Mouse (Mus musculus) cerebellum, adult 11-12 months (tissue): ENCODE measurements around the gene Shank2.
A peak's percentile ranks its signal among the peaks of the same experiment; 100 is the strongest.

Experiments used
- DNase-seq: peaks from one replicate; pipeline ENCODE4 v3.0.0; 2022

The Shank2 gene

DNA sequence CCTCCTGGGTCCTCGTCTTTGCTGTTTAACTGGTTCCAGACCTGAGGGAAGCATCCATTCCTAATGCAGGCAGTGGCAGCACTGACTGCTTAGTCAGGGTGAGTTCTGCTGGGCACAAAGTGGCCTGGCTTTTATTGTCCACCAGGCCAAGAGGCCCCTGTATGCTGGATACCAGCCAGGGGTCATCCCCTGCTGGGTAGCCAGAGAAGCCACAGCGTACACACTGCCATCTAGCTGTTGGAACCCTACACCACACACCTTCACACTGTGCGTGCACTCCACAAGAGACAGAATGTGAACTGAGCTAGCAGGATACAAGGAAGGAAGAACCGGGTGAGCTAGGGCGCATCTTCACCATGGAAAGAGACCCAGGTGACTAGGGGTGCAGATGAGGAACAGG, 233.1 kb downstream of the Shank2 start:
- no peak for DNase-seq

DNA sequence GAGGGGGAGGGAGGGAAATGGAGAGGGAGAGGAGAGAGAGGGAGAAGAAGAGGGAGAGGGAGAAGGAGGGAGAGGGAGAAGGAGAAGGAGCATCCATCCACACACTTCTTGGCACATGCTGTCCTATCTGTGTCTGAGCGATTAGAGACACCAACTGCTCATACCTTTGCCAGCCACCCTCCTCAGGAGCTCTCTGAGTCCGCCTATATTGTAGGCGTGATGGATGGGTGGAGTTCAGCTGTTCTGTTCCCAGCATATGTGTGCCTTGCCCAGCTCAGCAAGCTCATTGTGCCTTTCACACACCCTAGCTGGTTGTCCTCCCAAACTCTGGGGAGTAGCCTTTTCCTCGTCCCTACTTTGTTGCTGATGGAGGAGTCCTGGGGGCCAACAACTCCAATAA, 233.8 kb downstream of the Shank2 start:
- DNase-seq: no peak

DNA sequence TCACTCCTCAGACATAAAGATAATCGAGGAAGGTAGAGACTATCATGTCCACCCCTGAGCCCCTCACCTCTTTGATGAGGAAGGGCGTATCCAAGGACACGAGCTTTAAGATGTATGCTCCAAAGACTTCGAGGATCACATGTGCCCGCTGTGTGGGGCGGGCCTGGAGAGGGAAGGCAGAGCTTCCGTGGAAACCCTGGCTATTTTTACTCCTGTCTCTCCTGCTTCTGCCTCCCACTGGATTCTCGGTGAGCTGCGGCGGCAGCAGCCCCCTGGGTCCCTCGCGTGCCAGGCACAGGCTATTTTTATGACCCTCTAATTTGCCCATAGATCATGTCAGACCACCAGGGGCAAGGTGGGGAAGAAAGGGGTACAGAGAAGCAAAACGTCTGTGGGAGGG, 235.1 kb downstream of the Shank2 start:
- no peak for DNase-seq

DNA sequence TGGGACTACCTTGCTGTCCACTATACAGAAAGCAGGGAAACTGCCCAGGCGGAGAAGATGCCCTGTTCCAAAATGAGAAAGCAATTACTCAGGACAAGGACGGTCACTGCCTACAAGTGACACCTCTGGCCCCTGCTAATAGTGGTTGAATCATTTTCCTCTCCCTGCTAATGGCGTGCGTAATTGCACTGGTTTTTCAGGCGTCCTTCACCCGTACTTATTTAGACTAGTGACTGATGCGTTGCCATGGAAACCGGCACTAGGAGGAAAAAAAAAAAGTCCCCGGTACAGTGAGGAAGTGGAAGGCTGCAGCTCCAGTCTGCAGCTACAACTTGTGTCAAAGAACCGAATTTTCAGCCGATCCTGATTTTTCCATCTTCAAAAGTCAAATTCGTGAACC, 236.7 kb downstream of the Shank2 start:
- DNase-seq: no peak

DNA sequence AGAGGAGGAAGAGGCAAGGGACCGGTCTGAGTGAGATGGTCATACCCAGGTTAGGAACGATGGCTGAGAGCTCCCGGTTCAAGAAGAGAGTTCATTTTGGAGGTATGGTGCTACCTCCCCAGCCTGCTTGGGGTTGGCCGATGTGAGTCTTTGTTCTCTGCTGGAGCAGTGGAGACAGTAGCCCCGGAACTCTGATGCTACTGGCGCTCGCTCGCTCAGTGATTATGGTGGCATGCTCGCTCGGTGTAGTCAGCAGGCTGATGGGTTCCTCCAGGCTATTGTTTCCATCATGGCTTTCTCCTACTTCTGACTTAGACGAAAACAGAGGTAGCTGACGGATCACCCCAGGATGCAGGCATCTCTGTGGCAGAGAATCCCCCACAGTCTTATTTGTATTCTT, 237.3 kb downstream of the Shank2 start:
- no peak for DNase-seq

DNA sequence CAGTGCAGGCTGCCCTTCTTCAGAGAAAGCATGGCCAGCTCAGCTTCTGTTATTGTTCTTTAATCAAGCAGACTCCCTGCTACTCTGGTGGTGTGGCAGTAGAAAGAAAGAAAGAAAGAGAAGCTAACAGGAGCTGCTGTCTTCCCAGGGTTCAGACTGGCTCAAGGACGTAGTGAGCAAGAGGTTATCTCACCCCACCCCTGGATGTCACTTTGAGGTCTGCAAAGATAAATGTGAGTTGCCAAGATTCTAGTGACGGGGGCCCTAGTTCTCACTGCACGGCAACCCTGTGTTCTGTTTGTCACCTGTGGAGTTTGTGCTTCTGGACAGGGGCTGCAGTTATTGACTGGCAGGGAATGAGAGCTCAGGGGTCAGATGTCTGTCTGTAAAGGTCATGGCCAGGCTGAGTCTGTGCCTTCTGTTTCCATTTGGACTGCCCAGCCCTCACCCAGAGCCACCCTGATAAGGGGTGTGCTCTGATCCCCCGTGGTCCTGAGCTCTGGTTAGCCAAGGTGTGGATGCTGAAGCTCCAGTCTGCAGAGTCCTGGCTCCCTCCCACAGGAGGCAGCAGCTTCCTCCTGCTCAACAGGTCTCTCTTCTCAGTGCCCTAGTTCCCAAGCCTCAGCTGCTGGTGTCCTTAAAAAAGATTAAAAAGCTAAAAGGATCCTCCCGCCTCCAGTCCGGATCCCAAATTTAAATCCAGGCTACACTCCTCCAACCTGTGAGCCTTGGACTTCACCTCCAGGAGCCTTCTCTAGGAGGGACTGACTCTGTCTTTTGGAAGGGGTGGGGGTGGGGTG, 238.0 kb downstream of the Shank2 start:
- DNase-seq: no peak

DNA sequence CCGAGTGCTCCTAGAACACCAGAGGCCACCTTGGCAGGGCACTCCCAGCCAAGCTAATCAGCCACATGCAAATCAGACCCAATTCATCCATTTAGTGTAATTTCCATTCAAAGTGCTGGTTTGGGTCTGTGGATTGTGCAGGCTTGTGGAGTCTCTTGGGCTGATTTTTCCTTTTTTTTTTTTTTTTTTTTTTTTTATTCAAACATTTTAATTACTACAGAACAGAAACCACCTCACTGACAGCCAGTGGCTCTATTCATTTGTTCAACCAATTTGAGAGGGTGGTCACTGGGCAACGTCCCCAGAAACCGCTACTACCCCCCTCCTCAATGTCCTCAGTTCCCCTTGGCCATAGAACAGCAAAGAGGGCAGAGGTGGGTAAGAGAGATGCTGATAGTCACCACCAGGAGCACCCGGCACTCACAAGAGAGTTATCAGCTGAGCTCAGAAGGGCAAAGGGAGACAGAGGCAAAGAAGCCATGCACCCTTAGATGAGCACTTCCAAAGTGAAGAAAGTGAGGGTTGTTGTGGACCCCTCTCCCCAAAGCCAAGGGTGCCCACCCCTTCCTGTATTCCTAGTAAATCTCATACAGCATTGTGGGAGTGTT, 239.1 kb downstream of the Shank2 start:
- no peak for DNase-seq

DNA sequence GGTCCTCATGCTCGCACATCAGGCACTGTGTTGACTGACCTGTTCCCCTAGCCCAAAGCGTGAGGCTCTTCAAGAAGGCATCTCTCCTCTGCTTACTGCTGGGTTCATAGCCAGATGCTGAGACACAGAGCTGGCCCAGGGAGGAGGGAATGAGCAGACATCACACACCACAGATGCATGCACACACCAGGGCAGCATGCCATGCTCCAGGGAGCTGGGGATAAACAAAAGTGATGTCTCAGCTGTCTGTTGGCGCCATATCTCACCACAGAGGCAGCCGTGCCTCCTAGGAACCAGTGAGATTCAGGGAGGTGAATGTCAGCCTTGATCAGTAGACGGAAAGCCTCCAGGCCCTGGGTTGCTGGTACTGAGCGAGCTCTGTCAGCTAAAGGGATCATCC, 242.5 kb downstream of the Shank2 start:
- DNase-seq: no peak

DNA sequence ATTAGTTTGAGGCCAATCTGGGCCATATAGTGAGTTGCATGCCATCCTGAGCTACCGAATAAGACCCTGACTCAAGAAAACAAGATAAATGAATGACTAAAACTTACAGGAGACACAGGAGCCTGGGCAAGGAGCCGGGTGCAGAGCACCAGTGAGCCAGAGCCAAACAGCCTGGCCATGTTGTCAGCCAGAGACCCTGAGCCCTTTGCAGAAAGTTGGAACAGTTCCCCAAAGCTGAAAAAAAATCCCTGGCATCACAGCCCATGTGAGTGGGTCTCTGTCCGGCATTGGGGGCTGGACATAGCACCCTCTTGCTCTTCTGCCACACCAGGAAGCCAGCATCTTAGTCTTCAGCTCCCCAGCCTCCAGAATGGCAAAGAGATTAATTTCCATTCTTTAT, 244.5 kb downstream of the Shank2 start:
- no peak for DNase-seq

DNA sequence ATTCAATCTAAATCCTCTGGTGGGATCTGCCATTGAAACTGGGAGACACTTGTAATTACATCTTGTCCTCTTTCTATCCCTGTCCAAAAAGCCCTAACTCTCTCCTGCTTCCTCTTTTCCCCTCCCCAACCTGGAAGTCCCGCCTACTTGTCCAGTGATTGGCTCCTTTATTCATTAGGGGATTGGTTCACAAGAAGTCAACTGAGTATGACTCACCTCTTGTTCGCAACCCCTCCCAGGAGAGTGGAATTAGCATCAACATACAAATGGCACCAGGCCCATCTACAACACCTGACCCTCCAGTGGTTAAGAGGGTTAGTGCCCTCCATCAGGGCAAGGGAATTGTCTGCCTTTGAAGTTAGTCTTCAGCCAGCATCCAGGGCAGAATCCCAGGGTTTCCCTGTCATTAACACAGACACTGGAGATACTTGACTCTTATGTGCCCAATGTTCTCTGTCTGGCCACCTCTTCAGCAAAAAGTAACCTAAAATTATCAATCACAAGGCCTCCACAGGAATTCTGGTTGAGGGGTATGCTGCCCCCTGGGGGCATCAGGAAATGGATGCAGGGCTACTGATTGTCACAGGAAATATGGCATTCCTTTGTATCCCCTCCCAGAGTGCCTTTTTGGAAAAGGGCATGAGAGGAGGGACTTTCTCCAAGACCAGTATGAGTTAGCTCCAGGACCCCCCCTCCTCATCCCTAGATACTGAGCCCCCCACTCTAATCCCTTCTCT, 247.1 kb downstream of the Shank2 start:
- no peak for DNase-seq

DNA sequence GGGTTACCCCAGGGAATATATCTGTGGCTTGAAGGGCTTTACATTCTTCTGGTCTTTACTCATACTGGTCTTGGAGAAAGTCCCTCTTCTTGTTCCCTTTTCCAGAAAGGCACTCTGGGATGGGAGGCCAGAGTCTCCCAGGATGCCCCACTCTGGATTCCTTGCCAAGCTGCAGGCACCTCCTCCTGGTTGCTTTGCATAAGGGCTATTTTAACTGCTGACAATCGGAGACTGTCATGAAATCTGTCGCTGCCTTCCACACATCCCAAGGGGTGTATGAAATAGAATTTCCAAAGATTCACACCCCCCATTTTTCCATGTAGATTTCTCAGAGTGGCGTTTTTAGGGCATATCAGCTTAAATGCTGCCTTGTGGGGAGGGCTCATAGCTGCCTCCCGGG, 249.1 kb downstream of the Shank2 start:
- no peak for DNase-seq

DNA sequence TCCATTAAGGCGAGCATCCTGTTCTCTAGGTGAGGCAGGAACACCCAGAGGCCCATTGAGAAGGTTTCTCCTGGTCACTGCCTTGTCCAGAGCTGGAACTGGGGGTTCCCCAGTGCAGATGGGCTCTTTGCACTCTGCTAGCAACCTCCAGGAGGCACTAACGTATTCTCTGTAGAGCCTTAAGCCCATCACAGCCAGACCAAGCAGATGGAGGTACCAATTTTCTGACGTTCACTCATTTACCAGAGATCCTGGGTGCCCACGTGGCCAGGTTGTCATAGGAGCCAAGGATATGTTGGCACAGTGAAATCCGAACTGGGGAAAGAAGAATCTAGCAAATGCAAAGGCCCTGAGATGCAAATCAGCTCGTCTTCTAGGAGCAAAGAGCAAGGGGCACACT, 249.5 kb downstream of the Shank2 start:
- no peak for DNase-seq

DNA sequence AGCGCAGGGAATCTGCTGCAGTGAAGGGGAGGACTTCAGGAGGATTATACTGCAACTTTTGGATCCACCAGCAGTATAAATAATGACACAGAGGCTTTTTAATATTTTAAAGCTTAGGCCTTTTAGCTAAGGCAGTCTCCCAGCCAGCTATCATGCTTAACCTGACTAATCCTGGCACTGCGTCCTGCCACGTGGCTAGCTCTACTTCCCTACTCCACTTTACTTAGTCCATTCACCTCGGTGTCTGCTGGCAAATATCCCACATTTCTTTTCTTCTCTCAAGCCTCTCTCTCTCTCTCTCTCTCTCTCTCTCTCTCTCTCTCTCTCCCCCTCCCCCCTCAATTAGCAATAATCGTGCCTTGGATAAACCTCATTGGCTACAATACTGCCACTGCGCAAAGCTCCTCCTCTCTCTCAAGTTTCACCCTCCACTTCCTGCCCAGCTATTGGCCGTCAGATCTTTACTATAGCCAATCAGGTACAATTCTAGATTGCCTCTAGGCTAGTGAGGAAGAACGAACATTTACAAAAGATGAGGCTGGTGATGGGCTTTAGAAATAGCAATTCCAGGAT, 253.0 kb downstream of the Shank2 start:
- no peak for DNase-seq

DNA sequence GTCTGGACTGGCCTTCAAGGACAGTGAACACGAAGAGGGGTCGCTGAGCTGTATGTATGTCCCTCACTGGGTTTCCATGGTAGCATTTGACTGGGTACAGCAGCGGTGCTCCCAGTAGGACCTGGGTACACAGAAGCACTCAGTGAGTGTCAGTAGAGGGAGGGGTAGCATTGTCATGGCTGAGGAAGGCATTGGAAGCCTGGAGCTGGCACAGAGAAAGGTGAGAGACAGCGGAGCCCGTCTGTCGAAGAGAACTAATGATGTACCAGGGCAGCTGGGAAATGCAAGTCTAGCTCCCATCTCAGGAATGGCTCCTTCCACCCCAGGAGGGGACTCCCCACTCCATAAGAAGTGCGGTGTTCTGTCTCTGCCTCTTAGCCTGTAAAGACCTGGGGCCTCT, 256.1 kb downstream of the Shank2 start:
- no peak for DNase-seq

DNA sequence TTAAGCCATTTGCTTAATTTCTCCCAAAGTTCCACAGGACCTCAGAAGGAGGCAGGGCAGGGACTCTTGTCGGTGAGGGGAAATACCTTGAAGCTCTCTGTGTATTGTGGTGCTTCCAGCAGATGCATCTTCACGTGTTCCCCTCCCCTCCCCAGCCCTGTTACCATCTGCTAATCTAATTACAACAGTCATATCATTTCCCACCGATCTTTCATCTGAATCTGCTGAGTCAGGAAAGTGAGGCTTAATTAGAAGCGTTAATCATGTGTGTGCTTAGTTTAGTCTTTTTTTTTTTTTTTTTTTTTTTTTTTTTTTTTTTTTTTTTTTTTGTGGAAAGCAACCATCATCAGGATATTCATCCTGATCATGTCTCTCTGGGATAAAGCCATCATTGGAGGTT, 256.6 kb downstream of the Shank2 start:
- no peak for DNase-seq

DNA sequence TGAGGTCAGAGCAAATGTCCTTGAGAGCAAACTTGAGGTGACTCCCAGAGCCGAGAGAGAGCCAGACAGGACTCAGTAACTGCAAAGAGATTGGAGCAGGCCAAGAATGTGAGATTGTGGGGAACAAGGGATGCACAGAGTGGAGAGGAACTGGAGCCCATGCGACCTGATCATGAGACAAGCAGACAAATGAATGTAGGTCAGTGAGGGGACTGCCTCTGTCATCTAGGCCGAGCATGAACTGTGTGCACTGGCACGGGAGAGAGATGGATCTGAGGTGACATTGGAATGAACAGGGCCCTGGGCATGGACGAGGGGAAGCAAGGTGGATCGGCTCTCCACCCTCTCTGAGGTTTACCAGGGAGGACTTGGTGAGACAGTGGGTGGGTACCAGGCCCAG, 260.9 kb downstream of the Shank2 start:
- DNase-seq: no peak

DNA sequence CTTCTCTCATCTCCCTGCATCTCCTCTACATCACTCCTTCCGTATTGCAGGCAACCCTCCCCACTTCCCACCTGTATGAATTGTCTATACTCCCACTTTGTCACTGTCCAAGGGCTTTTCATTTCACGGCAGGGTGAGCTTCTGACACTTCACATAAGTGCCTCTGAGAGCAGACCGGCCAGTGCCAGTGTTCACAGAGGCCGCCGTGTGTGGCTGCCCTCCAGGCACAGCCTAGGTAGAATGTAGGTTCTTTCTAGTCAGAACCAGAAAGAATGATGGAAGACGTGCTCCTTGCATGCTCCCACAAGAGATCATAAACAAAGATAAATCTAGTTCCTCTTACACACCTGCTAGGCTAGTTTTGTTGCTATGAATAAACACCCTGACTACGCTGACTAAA, 265.0 kb downstream of the Shank2 start:
- DNase-seq: no peak

DNA sequence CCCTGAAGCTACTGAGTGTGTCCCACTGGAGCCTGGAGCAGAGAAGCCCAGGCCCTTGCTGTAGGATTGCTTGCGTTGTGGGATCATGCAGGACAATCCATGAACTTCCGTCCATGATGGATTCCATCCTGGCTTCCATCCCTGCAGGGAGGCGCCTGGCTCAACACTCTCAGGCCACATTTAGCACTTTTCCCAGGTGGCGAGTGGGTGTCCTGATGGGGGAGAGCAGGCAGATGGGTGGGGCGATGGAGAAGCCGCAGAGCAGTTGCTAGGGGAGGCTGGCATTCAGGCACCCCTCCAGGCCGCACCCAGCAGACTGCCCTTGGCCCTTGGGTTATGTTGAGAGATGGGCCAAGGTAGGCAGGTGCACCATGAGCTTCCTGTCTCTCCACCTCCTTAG, 266.6 kb downstream of the Shank2 start:
- no peak for DNase-seq

DNA sequence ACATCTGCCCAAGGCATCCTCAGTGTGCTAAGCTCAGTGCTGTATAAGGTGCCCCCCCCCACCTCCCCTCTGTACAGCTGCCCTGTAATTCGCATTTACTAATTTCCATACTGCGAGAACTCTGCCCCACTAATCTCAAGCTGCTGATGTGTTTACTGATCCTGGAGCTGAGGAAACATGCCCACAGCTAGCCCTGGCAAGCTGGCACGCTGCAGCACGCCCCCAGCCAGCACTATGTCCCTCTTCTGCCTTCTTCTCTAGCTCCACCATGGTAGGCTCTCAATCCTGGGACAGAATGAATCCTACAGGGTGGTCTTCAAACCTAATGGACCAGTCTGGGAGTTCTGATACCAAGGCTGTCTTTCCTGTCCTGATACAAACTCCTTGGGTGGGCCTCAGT, 267.1 kb downstream of the Shank2 start:
- no peak for DNase-seq

DNA sequence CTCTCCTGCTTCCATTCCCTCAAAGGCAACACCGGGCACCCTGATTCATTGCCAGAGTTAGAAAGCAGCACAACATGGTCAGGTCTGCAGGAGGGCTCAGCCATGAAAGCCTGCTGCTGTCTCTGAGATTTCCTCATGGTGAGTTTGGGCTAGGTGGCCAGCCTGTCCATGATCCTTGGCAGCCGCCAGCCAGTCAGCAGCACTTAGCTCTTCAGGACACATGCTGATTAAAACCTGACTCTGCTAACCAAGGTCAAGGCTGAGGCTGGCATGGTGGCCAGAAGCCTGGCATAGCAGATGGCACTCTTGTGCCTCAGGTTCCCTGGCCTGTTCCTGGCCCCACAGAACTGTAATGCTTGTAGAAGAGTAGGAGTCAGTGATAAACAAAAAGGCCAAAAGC, 269.3 kb downstream of the Shank2 start:
- DNase-seq: peak; percentile 91

DNA sequence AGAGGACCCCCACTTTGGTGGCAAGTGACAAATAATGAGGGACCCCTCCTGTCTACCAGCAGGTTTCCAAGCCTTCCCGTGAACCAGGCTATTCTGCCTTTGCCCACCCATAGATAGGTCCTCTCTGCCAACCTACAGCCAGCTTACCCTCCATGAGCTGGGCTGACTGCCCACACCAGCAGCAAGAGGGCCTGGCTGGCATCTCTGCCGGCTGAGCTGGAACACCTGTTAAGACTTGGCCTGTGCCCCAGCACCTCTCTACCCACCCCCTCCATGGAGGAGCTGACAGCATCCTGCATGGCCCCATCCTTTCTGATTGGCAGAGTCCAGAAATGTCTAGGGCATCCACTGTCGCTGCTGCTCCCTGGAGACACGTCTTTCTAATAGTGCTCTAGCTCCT, 277.0 kb downstream of the Shank2 start:
- peak; percentile 54 for DNase-seq

DNA sequence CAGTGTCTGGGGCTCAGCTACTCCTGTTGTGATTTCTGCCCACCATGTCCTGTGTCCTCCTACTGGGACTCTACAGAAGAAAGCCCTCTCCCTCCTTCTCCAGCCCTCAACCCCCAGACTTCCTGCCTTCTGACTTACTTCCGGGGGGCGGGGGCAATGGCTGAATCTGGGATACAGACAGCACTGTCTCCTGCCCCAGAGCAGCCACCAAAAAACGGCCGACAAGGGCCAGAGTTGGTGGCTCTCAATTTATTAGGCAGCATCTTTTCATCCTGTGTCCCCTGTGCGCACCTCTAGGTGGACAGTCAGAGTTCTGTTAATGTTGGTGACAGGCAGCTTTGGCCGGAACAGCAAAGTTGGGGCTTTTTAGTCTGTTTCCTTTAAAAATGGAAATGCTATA, 282.0 kb downstream of the Shank2 start:
- DNase-seq: no peak

DNA sequence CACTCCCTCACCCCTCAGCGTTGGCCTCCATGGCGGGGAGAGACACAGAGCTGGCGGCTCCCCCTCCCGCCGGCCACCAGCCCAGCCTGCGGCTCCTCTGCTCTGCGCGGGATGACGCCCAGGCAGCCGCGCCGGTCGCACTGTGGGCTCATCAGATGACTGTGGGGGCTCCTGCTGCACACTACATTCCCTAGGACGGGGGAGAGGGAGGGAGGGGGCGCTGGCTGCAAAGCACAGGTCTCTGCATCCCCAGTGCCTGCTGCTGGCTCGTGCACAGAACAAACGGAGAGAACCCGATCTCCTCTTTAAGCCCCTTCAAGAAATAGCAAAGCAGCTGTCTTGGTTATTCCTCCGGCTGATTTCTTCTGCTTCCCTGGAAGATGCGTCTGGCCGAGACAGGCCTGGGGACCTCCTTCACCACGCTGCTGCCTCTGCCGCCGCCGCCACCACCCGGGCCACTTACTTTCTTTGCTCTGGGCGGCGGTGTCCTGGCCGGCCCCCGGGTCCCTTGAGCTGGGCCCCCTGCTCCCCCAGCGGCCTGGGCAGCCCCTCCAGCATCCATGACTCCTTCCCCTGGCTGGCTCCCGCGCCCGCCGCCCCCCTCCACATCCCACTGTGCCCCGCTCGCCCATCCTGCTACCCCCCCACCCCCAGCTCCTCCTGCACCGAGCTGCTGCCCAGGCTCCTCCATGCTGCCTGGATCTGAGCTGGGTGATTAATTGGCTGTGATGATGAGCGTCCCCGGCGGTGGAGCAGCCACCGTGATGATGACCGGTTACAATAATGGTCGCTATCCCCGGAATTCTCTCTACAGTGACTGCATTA, 282.7 kb downstream of the Shank2 start:
- no peak for DNase-seq
